Mouse (Mus musculus): ENCODE measurements around the gene Crim1.

- TF ChIP-seq POLR2A (IDR thresholded peaks at IDR 0.05; ENCODE audit: insufficient read length, low read depth) (no peak), MAX (IDR thresholded peaks at IDR 0.05; ENCODE audit: low read depth) (no peak), E2F4 (IDR thresholded peaks at IDR 0.05; ENCODE audit: insufficient read depth) (no peak), TCF12 (IDR thresholded peaks at IDR 0.05; ENCODE audit: insufficient read depth, poor library complexity, severe bottlenecking) (no peak), POLR2AphosphoS2 (IDR thresholded peaks at IDR 0.05; ENCODE audit: insufficient read length, low read depth) (no peak), TCF3 (IDR thresholded peaks at IDR 0.05; ENCODE audit: insufficient read length, low read depth) (no peak), USF1 (IDR thresholded peaks at IDR 0.05; ENCODE audit: low read depth) (no peak), REST (IDR thresholded peaks at IDR 0.05; ENCODE audit: insufficient read depth, insufficient read length) (no peak), MYOG (IDR thresholded peaks at IDR 0.05; ENCODE audit: control insufficient read depth in 1 of 3, insufficient read depth in 1 of 3, insufficient read length in 2 of 3, low read depth in 2 of 3) (no peak)
Observed at GRCm38 (mm10) chr17:78295979-78296378, 95.9 kb downstream of the Crim1 start.
